Mouse (Mus musculus): ENCODE measurements around the gene Myh14.
A peak's percentile ranks its signal among the peaks of the same experiment; 100 is the strongest.

The Myh14 gene

DNA sequence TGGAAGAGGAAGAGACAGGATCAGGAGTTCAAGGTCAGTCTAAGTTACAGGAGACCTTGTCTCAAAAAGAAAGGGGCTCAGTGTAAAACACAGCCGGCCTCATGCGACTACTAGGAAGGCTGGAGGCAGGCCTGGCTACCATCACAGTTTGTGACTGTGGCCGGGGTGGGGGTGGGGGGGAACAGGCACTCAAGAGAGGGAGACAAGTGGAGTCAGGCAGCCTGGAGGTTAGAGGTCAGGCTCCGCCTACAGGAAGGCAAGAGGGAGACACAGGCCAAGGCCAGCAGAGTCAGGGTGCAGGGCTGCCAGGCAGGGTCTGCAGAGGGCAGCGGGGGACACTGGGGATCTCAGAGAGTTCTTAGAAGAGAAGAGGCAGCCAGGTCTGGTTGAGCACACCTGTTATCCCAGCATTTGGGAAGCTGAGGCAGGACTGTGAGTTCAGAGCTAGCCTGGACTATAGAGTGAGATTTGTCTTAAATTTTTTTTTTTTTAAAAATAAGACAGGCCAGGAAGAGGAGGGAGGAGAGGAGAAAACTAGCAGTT is 73.6 kb downstream of the Myh14 start:
- no peak for DNase-seq

- no peak for DNase-seq
Measured at GRCm38 (mm10) chr7:44596051-44596450, 74.6 kb downstream of the Myh14 start.

- DNase-seq: no peak
Measured at GRCm38 (mm10) chr7:44595131-44595561, 75.5 kb downstream of the Myh14 start.

DNA sequence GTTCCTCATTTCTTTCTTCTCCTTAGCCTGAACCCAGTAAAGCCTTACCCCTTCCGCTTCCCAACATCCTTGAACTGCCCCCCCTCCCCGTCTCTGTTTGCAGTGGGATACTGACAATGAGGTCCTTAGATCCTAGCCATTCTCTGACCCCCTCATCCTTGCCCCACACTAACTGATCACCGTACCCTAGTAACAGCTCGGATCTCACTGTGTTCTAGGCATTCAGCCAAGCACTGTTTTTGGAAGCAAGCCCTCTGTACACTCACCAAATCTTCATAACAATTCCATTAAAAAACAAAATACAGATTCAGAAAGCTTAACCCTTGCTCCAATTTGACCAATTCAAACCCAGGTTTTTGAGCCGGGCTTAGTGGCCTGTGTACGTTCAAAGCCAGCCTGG is 76.4 kb downstream of the Myh14 start:
- peak; percentile 47 for DNase-seq

- DNase-seq: peak; percentile 92
Measured at GRCm38 (mm10) chr7:44593775-44594174, 76.9 kb downstream of the Myh14 start.

DNA sequence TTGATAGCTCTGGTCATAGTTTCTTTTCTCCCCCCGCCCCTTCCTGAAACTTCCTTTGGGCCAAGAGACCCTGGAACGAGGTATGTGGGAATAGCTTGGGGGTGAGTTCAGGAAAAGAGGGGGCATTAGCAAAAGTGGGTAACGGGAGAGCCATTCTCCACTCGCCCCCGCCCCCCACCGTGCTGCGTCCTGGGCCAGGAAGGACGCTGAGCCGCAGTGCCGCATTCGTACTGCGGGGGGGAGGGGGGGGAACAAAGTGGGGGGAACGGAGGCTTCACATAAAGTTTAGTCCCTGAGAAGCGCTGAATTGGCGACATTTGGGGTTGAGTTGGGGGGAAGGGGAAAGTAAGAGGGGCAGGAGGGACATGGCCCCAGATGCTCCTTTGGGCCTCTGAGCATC is 77.6 kb downstream of the Myh14 start:
- no peak for DNase-seq

DNA sequence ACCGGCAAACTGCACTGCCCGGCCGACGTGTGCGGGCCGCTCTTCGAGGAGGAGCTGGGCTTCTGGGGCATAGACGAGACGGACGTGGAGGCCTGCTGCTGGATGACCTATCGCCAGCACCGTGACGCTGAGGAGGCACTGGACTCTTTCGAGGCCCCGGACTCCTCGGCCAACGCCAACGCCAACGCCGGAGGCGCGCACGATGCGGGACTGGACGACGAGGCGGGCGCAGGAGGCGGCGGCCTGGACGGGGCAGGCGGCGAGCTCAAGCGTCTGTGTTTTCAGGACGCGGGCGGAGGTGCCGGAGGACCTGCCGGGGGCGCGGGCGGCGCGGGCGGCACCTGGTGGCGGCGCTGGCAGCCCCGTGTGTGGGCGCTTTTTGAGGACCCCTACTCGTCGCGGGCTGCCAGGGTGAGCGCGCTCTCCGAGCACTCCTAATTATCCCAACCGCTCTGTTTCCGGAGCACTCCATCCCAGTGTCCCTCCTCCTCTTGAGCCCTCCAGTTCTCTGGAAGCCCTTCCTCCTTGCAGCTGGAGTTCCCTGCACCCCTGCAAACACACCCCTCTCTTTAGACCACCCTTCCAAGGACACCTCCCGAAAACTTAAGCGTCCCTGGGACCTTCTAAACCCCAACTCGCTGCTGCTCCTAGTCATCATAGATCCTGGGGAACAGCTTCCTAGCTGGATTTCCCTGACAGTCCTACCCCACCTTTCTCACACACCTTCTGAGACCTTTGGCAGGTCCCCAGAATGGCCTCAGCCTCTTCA is 79.1 kb downstream of the Myh14 start:
- peak; percentile 35 for DNase-seq

GRCm38 (mm10) chr7:44590402-44591347 is 80.0 kb downstream of the Myh14 start, which contains the start of gene Kcnc3:
Kcnc3 (plus strand) TSS chr7:44590664.
- peak; percentile 90 for DNase-seq

GRCm38 (mm10) chr7:44589946-44590345 is 80.7 kb downstream of the Myh14 start:
- DNase-seq: peak; percentile 45

DNA sequence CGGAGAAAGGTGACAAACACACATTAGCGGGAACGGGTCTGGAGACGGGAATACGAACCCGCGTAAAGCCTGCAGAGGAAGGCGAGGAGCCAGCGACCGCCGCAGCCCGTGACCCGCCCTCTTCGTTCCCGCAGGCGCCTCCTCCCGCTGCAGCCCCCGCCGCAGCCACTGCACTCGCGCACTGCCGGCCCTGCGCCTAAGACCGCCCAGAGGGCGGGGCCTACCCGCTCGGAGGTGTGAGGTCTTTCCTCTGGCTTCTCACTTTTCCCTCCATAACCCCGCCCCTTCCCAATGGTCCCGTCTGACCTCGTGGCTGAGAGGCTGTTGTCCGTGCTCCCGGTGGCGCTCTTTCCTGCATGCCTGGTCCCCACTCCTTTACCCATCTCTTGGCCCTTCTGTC is 81.5 kb downstream of the Myh14 start:
- peak; percentile 68 for DNase-seq

GRCm38 (mm10) chr7:44588338-44588737 is 82.3 kb downstream of the Myh14 start:
- no peak for DNase-seq

DNA sequence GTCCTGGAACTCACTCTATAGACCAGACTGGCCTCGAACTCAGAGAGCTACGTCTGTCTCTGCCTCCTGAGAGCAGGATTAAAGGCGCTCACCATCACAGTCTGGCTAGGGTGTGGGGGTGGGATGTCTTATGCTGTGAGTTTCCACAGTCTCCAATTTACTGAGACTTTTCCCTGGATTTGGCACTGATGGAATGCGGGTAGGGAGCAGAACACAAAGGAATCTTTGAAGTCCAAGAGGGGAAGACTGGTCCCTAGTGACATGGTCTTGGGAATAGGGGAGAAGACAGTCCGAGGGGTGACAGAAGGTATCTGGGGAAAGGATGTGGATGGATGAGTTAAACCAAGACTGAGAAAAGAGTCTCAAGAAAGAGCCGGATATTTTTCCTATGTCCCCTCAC is 83.0 kb downstream of the Myh14 start:
- DNase-seq: no peak

- DNase-seq: peak; percentile 79
Measured at GRCm38 (mm10) chr7:44586930-44587329, 83.7 kb downstream of the Myh14 start.

DNA sequence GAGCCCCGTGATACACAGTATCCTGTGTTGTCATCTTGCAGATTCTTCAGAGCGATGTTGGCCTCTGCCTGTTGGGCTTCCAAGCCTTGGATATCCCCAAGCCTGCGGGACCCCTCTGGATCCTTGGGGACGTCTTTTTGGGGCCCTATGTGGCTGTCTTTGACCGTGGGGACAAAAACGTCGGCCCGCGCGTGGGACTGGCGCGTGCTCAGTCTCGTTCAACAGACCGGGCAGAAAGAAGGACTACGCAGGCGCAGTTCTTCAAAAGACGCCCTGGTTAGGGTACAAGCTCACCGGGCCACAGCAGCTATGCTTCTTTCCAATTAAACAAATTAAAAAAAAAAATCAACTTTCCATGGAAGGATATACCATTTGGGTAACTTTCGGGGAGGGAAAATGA is 84.1 kb downstream of the Myh14 start:
- DNase-seq: peak; percentile 73

- DNase-seq: no peak
Measured at GRCm38 (mm10) chr7:44585606-44586005, 85.0 kb downstream of the Myh14 start.

- DNase-seq: no peak
Measured at GRCm38 (mm10) chr7:44584921-44585320, 85.7 kb downstream of the Myh14 start.

GRCm38 (mm10) chr7:44584265-44584804 is 86.3 kb downstream of the Myh14 start:
- no peak for DNase-seq

- no peak for DNase-seq
Measured at GRCm38 (mm10) chr7:44583146-44583545, 87.5 kb downstream of the Myh14 start.

DNA sequence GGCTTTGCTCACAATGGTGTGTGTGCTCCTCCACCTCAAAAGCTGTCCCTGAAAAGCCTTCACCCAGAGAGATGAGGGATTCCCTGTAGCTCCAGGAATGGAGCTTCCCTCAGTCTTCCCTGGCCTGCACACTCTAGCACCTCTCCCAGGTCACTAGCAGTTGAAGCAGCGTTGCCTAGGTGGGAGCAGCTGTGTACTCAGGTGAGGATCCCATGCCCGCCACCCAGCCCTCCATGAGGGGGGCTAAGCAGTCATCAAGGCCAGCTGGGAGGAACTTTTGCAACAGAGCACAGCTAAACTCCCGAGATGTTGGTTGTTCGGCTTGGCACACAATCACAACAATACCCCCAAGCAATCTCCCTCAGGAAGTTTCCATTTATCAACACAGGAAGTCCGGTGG is 87.9 kb downstream of the Myh14 start:
- DNase-seq: no peak

- DNase-seq: no peak
Measured at GRCm38 (mm10) chr7:44581637-44582036, 89.0 kb downstream of the Myh14 start.

DNA sequence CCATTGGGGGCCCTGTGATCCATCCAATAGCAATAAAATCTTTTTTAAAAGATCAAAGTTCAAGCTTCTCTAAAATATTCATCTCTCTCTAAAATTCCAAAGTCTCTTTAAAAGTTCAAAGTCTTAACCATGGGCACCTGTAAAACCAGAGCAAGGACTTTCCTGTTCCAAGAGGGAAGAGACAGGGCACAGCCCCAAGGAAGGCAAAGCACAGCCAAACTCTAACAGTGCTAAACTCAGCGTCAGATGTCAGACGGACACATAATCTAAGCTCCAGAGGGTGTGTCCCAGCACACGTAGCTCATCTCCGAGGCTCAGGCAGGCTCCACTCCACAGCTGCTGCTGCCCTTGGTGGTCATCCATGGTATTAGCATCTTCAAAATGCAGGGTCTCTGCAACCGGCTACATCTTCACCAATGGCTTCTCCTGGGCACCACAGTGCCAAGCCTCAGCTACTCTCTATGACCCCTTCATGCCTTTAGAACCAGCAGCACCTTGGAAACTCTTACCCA is 94.3 kb downstream of the Myh14 start:
- no peak for DNase-seq

GRCm38 (mm10) chr7:44572956-44573484 is 97.6 kb downstream of the Myh14 start:
- DNase-seq: no peak

Measured in right cerebral cortex, postnatal 4 days (tissue).